Mouse (Mus musculus) ES-Bruce4 (cell line): ENCODE data around the gene Zfp933. TPM values are rescaled to one million over a fixed set of nuclear protein-coding genes. Genes with fewer than 3 reads are reported as not detected.
A peak's percentile ranks its signal among the peaks of the same experiment; 100 is the strongest.
"Not testable (repeated sequence)": the region's sequence is repeated elsewhere in the genome, so short reads cannot be mapped to it uniquely, and the experiment has no call there.

Source experiments
- H3K27ac ChIP-seq: 2 replicates; pipeline ENCODE4 v1.5.1; 2012; ENCODE audit warnings: low read length, inconsistent platforms; ENCODE audit not compliant: insufficient read depth
- H3K27me3 ChIP-seq: 2 replicates; pipeline ENCODE4 v1.6.1; 2012; ENCODE audit warnings: mild to moderate bottlenecking, low read length, inconsistent platforms; ENCODE audit not compliant: control insufficient read depth, poor library complexity, insufficient read depth, severe bottlenecking
- H3K36me3 ChIP-seq: 2 replicates; pipeline ENCODE4 v1.6.1; 2012; ENCODE audit warnings: inconsistent platforms, mild to moderate bottlenecking, low read length, moderate library complexity; ENCODE audit not compliant: control insufficient read depth, poor library complexity, insufficient read depth, severe bottlenecking
- H3K4me1 ChIP-seq: one replicate; pipeline ENCODE4 v1.8.1; 2011; ENCODE audit warnings: low read length; ENCODE audit not compliant: control insufficient read depth, insufficient read depth
- H3K4me3 ChIP-seq: 2 replicates; pipeline ENCODE4 v1.5.1; 2011; ENCODE audit warnings: low read depth, mild to moderate bottlenecking, low read length
- H3K9ac ChIP-seq: 2 replicates; pipeline ENCODE4 v1.6.1; 2012; ENCODE audit warnings: low read depth, mild to moderate bottlenecking, inconsistent platforms; ENCODE audit not compliant: poor library complexity, severe bottlenecking
- H3K9me3 ChIP-seq: replicated peaks from 2 replicates; pipeline ENCODE4 v1.6.1; 2012; ENCODE audit warnings: mild to moderate bottlenecking, low read length, inconsistent platforms; ENCODE audit not compliant: control insufficient read depth, poor library complexity, insufficient read depth, severe bottlenecking
- CTCF ChIP-seq: IDR thresholded peaks from one replicate; pipeline ENCODE4 v1.8.1; 2011; ENCODE audit warnings: low read depth, low read length
- EP300 ChIP-seq: IDR thresholded peaks from 2 replicates; pipeline ENCODE4 v1.6.1; 2011; ENCODE audit warnings: low read depth, low read length; ENCODE audit not compliant: insufficient read depth
- POLR2A ChIP-seq: IDR thresholded peaks from one replicate; pipeline ENCODE4 v1.8.1; 2011; ENCODE audit warnings: low read length; ENCODE audit not compliant: insufficient read depth
- polyA plus RNA-seq: library from polyadenylated mRNA; stranded (reverse); fragments of >200 nt; gene quantifications from 2 replicates; pipeline ENCODE4 v1.2.4, GENCODE M21; 2011; ENCODE audit warnings: low read depth; ENCODE audit not compliant: missing spikeins, insufficient read depth, insufficient read length

The Zfp933 gene
- polyA plus RNA-seq, 1 experiment = 11.5 TPM

- TF ChIP-seq EP300 = no peak
- TF ChIP-seq POLR2A = no peak
- no peak for TF ChIP-seq CTCF
- peak overlapping the region; percentile 59 for H3K9ac ChIP-seq
- H3K4me1 ChIP-seq = no peaks in the 10 kb centered on the region
- no peak overlapping the region for H3K27ac ChIP-seq
- no peaks in the 10 kb centered on the region for H3K36me3 ChIP-seq
- H3K27me3 ChIP-seq = no peaks in the 10 kb centered on the region
- no peaks in the 10 kb centered on the region for H3K9me3 ChIP-seq
- H3K4me3 ChIP-seq = peak overlapping the region; percentile 99
These were observed 422 bp upstream of the Zfp933 start for GRCm38 (mm10) chr4:147848584-147848991.

- Histone ChIP-seq H3K9me3 (peaks cover 20% of the 10 kb centered on the region), H3K9ac (no peak overlapping the region), H3K27me3 (no peaks in the 10 kb centered on the region), H3K36me3 (peaks cover 11% of the 10 kb centered on the region), H3K27ac (no peak overlapping the region), H3K4me3 (no peak overlapping the region), H3K4me1 (no peaks in the 10 kb centered on the region)
- TF ChIP-seq EP300 = no peak
- TF ChIP-seq CTCF = no peak
- TF ChIP-seq POLR2A = no peak
These were observed 5.3 kb downstream of the Zfp933 start for GRCm38 (mm10) chr4:147842871-147843270.

- not testable (repeated sequence) for H3K27ac ChIP-seq, H3K27me3 ChIP-seq, H3K4me1 ChIP-seq, H3K9ac ChIP-seq, H3K4me3 ChIP-seq
- peaks cover 11% of the 10 kb centered on the region for H3K36me3 ChIP-seq
- H3K9me3 ChIP-seq = peaks cover 26% of the 10 kb centered on the region
These were observed 8.9 kb downstream of the Zfp933 start for GRCm38 (mm10) chr4:147839282-147839681.

GRCm38 (mm10) chr4:147824389-147824788 lies 23.8 kb downstream of the Zfp933 start:
- H3K27ac ChIP-seq = no peak overlapping the region
- peaks cover 3% of the 10 kb centered on the region for H3K4me1 ChIP-seq
- H3K36me3 ChIP-seq = no peaks in the 10 kb centered on the region; the same call in 1 of the 2 replicates
- H3K9me3 ChIP-seq = peaks cover 6% of the 10 kb centered on the region
- H3K4me3 ChIP-seq = no peak overlapping the region
- no peak for TF ChIP-seq EP300
- no peak for TF ChIP-seq CTCF
- TF ChIP-seq POLR2A = no peak
- H3K27me3 ChIP-seq = no peaks in the 10 kb centered on the region
- no peak overlapping the region for H3K9ac ChIP-seq

- not testable (repeated sequence) for H3K36me3 ChIP-seq, H3K4me1 ChIP-seq, H3K9me3 ChIP-seq, H3K27ac ChIP-seq, H3K4me3 ChIP-seq, H3K9ac ChIP-seq, H3K27me3 ChIP-seq
These were observed 26.8 kb downstream of the Zfp933 start for GRCm38 (mm10) chr4:147821414-147821813.

- H3K4me1 ChIP-seq, H3K9ac ChIP-seq, H3K9me3 ChIP-seq, H3K36me3 ChIP-seq, H3K27me3 ChIP-seq, H3K4me3 ChIP-seq: not testable (repeated sequence)
- peak overlapping the region; percentile 76; the same call in 1 of the 2 replicates for H3K27ac ChIP-seq
These were observed 28.5 kb downstream of the Zfp933 start for GRCm38 (mm10) chr4:147819659-147820058.

GRCm38 (mm10) chr4:147814592-147815167 lies 33.5 kb downstream of the Zfp933 start:
- Histone ChIP-seq H3K27me3 (no peaks in the 10 kb centered on the region), H3K9me3 (no peaks in the 10 kb centered on the region), H3K4me1 (peaks cover 6% of the 10 kb centered on the region), H3K9ac (no peak overlapping the region), H3K4me3 (no peak overlapping the region), H3K27ac (no peak overlapping the region), H3K36me3 (no peaks in the 10 kb centered on the region)
- no peak for TF ChIP-seq CTCF
